Mouse (Mus musculus) forebrain, embryonic 11.5 days (tissue): Measurements from ENCODE around the gene Wnt7b. TPM values are rescaled to one million over a fixed set of nuclear protein-coding genes. Genes with fewer than 3 reads are reported as not detected.

ENCODE experiments used
- ATAC-seq: fragments of 200-750 bp; cut with Nextera tagmentation; replicated peaks from 2 replicates; pipeline ENCODE4 v1.8.0; 2017; ENCODE audit warnings: moderate TSS enrichment; ENCODE audit not compliant: low FRiP score
- DNase-seq: peaks from one replicate; pipeline ENCODE4 v3.0.0-alpha.2; 2017; ENCODE audit warnings: low spot score
- H3K27ac ChIP-seq: fragments of 300-500 bp; sonication (generic); 2 replicates; pipeline ENCODE4 v1.5.1; 2014; ENCODE audit warnings: low read depth, low read length
- H3K27me3 ChIP-seq: fragments of 300-500 bp; sonication (generic); 2 replicates; pipeline ENCODE4 v1.6.1; 2014; ENCODE audit warnings: mild to moderate bottlenecking, low read length, mixed read lengths; ENCODE audit not compliant: control insufficient read depth, insufficient read depth
- H3K36me3 ChIP-seq: fragments of 300-500 bp; sonication (generic); 2 replicates; pipeline ENCODE4 v1.6.1; 2014; ENCODE audit warnings: mild to moderate bottlenecking, low read length, moderate library complexity, mixed read lengths; ENCODE audit not compliant: control insufficient read depth, insufficient read depth
- H3K4me1 ChIP-seq: fragments of 300-500 bp; sonication (generic); replicated peaks from 2 replicates; pipeline ENCODE4 v1.6.1; 2014; ENCODE audit warnings: low read length, mixed read lengths; ENCODE audit not compliant: control insufficient read depth, insufficient read depth
- H3K4me2 ChIP-seq: fragments of 300-500 bp; sonication (generic); 2 replicates; pipeline ENCODE4 v1.6.1; 2014; ENCODE audit warnings: low read depth, mild to moderate bottlenecking, low read length, moderate library complexity, mixed read lengths; ENCODE audit not compliant: severe bottlenecking
- H3K4me3 ChIP-seq: fragments of 300-500 bp; sonication (generic); 2 replicates; pipeline ENCODE4 v1.5.1; 2014; ENCODE audit warnings: low read depth, low read length
- H3K9ac ChIP-seq: fragments of 300-500 bp; sonication (generic); 2 replicates; pipeline ENCODE4 v1.6.1; 2014; ENCODE audit warnings: low read length
- H3K9me3 ChIP-seq: fragments of 300-500 bp; sonication (generic); 2 replicates; pipeline ENCODE4 v1.6.1; 2016; ENCODE audit warnings: low read length, mixed read lengths; ENCODE audit not compliant: control insufficient read depth
- WGBS: fragments of 180-500 bp; shearing (Covaris S2); extraction: QIAGEN DNeasy Blood & Tissue Kit; methylation state at CpG from one replicate; pipeline ENCODE4 v1.1.7; 2014; 5-methylcytosine and 5-hydroxymethylcytosine counted together
- polyA plus RNA-seq: library from polyadenylated mRNA; unstranded; fragments of >200 nt; fragmentation: Nextera tagmentation; extraction: Ambion mirVana; gene quantifications from 2 replicates; pipeline ENCODE4 v1.2.1, GENCODE M21; 2014

The Wnt7b gene
- polyA plus RNA-seq, 1 experiment from 2014 or later, result 153 TPM

GRCm38 (mm10) chr15:85503127-85503526, 79.1 kb downstream of the Wnt7b start, which contains the start of gene 7530416G11Rik:
TSS of gene 7530416G11Rik (minus strand) at chr15:85503227.
- ATAC-seq (no peak), DNase-seq (no peak)
- 88% methylated on average over 8 of the region's 8 CpGs for WGBS
- no peak within 1 kb of the TSS for H3K9ac ChIP-seq
- H3K4me3 ChIP-seq, result no peak within 1 kb of the TSS
- H3K4me2 ChIP-seq, result no peak within 1 kb of the TSS
- no peak within 1 kb of the TSS for H3K27ac ChIP-seq
- H3K27me3 ChIP-seq, result no peaks in the 10 kb centered on the region
- H3K9me3 ChIP-seq, result no peaks in the 10 kb centered on the region
- no peaks in the 10 kb centered on the region for H3K36me3 ChIP-seq
- H3K4me1 ChIP-seq, result peaks cover 27% of the 10 kb centered on the region

GRCm38 (mm10) chr15:85500267-85500666, 82.0 kb downstream of the Wnt7b start:
- Histone ChIP-seq H3K4me3 (no peak overlapping the region), H3K36me3 (no peaks in the 10 kb centered on the region), H3K27me3 (no peaks in the 10 kb centered on the region), H3K9ac (no peak overlapping the region), H3K27ac (0 out of 2 replicates have a peak overlapping the region, but pooled peaks have one; percentile 12), H3K4me1 (peaks cover 21% of the 10 kb centered on the region), H3K4me2 (no peak overlapping the region), H3K9me3 (no peaks in the 10 kb centered on the region)
- WGBS, result 87% methylated on average over 10 of the region's 10 CpGs
- DNase-seq, result no peak
- ATAC-seq, result no peak

- Histone ChIP-seq H3K27me3 (no peaks in the 10 kb centered on the region; the same call in 1 of the 2 replicates), H3K36me3 (no peaks in the 10 kb centered on the region), H3K4me2 (0 out of 2 replicates have a peak overlapping the region, but pooled peaks have one; percentile 24), H3K27ac (peak overlapping the region; percentile 90), H3K9me3 (no peaks in the 10 kb centered on the region), H3K9ac (peak overlapping the region; percentile 14; the same call in 1 of the 2 replicates), H3K4me1 (peaks cover 31% of the 10 kb centered on the region), H3K4me3 (no peak overlapping the region)
- peak; percentile 91 for ATAC-seq
- WGBS, result 12% methylated on average over 10 of the region's 10 CpGs
- peak; percentile 86 for DNase-seq
These were observed 84.2 kb downstream of the Wnt7b start for GRCm38 (mm10) chr15:85497981-85498475.

GRCm38 (mm10) chr15:85497548-85497947, 84.7 kb downstream of the Wnt7b start:
- no peak overlapping the region for H3K4me2 ChIP-seq
- H3K27me3 ChIP-seq, result no peaks in the 10 kb centered on the region; the same call in 1 of the 2 replicates
- H3K4me3 ChIP-seq, result no peak overlapping the region
- H3K4me1 ChIP-seq, result peaks cover 31% of the 10 kb centered on the region
- no peaks in the 10 kb centered on the region for H3K36me3 ChIP-seq
- no peaks in the 10 kb centered on the region for H3K9me3 ChIP-seq
- DNase-seq (no peak), ATAC-seq (peak; percentile 40)
- 70% methylated on average over 4 of the region's 4 CpGs for WGBS
- H3K27ac ChIP-seq, result peak overlapping the region; percentile 90
- H3K9ac ChIP-seq, result peak overlapping the region; percentile 14; the same call in 1 of the 2 replicates

GRCm38 (mm10) chr15:85494163-85494621, 88.1 kb downstream of the Wnt7b start:
- H3K27me3 ChIP-seq, result no peaks in the 10 kb centered on the region; the same call in 1 of the 2 replicates
- no peak overlapping the region for H3K4me2 ChIP-seq
- 8% methylated on average over 11 of the region's 11 CpGs for WGBS
- peak; percentile 57 for ATAC-seq
- no peaks in the 10 kb centered on the region for H3K9me3 ChIP-seq
- DNase-seq, result peak; percentile 71
- H3K4me3 ChIP-seq, result no peak overlapping the region
- H3K36me3 ChIP-seq, result no peaks in the 10 kb centered on the region
- H3K4me1 ChIP-seq, result peaks cover 35% of the 10 kb centered on the region
- peak overlapping the region; percentile 47 for H3K27ac ChIP-seq
- no peak overlapping the region for H3K9ac ChIP-seq

GRCm38 (mm10) chr15:85489751-85490150, 92.5 kb downstream of the Wnt7b start:
- ATAC-seq (peak; percentile 28; the same call in 1 of the 2 replicates), DNase-seq (no peak)
- Histone ChIP-seq H3K36me3 (no peaks in the 10 kb centered on the region), H3K9me3 (no peaks in the 10 kb centered on the region), H3K4me2 (no peak overlapping the region), H3K4me3 (no peak overlapping the region), H3K4me1 (peaks cover 20% of the 10 kb centered on the region), H3K9ac (no peak overlapping the region), H3K27me3 (no peaks in the 10 kb centered on the region; the same call in 1 of the 2 replicates), H3K27ac (peak overlapping the region; percentile 71; the same call in 1 of the 2 replicates)
- 55% methylated on average over 7 of the region's 7 CpGs for WGBS

- H3K36me3 ChIP-seq, result no peaks in the 10 kb centered on the region
- H3K27ac ChIP-seq, result no peak overlapping the region; the same call in 1 of the 2 replicates
- peaks cover 13% of the 10 kb centered on the region for H3K4me1 ChIP-seq
- WGBS, result 80% methylated on average over 10 of the region's 10 CpGs
- no peaks in the 10 kb centered on the region; the same call in 1 of the 2 replicates for H3K27me3 ChIP-seq
- no peak overlapping the region for H3K4me3 ChIP-seq
- H3K9ac ChIP-seq, result no peak overlapping the region
- ATAC-seq, result no peak
- H3K9me3 ChIP-seq, result no peaks in the 10 kb centered on the region
- DNase-seq, result no peak
- no peak overlapping the region for H3K4me2 ChIP-seq
These were observed 93.4 kb downstream of the Wnt7b start for GRCm38 (mm10) chr15:85488900-85489299.
